Mouse (Mus musculus) left cerebral cortex, adult 6 months (tissue): ENCODE results near the gene BC049730. TPM values are rescaled to one million over a fixed set of nuclear protein-coding genes. Genes with fewer than 3 reads are reported as not detected.

Source experiments
- long read RNA-seq, 2 experiments: library from polyadenylated mRNA; unstranded; transcript quantifications; one replicate each; pipeline ENCODE4 v2.0.0; 2019 to 2020
- polyA plus RNA-seq: library from polyadenylated mRNA; unstranded; fragments of <200 nt; fragmentation: Nextera tagmentation; gene quantifications from 2 replicates; pipeline ENCODE4 v1.2.3, GENCODE M21; 2021

BC049730 gene
- polyA plus RNA-seq, result not detected in 2 replicates
- long read RNA-seq, experiment 1, result 0 reads
- long read RNA-seq, experiment 2, result 0 reads

DNA sequence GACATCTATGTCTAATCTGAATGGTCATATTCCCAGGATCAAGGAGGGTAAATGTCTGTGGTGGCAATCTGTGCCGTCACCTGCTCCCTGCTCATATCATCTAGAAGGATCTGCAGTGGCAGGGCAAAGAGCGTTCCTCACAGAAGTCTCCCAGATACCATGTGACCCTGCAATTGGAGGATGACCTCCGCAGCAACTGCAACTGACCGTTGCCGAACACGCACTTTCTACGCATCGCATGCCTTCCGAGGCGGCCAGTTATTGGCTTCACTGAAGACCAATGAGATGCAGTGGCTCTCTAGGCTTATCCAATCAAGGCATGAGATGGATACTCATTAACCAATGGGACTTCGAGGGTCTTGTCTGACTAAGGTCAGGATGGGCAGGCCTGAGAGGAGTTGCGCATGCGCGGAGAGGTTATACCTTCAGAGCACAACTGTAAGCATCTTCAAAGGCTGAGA is at the start of gene BC049730:
BC049730 (plus strand) TSS at position 411 of the 461 bp plus-strand sequence.

DNA sequence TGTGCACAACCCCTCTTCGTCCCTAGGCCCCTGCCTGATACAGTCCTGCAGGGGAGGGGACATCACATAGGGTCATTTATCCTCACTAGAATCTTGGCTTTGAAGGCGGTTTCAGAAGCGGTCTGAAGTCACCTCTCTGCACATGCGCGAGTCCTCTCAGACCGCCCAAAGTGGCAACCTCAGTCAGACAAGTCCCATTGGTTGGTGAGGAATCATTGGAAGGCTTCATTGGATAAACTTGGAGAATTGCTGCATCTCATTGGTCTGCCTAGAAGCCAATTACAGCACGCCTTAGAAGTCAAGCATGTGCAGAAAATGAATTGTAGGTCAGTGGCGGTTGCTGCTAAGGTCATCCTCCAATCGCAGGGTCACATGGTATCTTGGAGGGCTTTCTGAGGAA is 32.5 kb upstream of the BC049730 start, which contains the start of gene Tex101:
Tex101 (minus strand) TSS at position 101 of the 400 bp plus-strand sequence.

DNA sequence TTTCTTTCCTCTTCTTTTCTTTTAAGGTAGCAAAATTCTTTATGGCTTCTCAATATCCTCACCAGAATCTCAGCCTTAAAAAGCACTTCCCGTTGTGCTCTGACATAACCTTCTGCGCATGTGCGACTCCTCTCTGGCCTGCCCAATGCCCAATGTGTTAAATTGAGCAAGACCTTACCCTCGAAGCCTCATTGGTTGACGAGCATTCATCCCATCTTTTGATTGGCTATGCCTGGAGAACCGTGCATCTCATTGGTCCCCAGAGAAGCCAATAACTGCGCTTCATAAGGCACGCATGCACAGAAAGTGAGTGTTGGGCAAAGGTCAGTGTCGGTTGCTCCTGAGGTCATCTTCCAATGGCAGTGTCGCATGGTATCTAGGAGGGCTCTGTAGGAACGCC is 17.8 kb downstream of the BC049730 start, which contains the start of gene Gm4763:
Gm4763 (minus strand) TSS at position 101 of the 400 bp plus-strand sequence.

DNA sequence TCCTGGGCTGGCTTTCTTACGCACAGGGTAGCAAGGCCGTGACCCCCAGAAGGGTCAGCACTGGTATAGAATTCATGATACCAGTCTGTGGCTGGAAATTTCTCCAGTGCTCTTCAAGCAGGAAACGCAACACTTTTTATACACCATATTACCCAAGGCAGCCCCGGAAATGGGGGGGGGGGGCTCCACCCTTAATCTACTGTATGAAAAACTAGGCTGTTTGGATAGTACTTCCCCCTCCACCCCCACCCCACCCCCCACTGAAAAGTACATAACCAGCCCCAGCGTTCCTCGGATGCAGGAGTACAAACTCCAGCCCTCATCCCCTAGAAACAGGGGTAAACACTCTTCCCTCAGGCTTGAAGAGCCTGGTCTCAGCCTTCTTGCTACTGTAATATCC is 51.2 kb downstream of the BC049730 start, which contains the start of gene Cd177:
Cd177 (minus strand) TSS at position 101 of the 400 bp plus-strand sequence.

Other genes with a start within 250 kb of the BC049730 start
- gene Plaur, start 246.8 kb upstream of the BC049730 start, polyA plus RNA-seq, result 3.0 and 3.1 TPM in 2 replicates
- 6.4 and 35.9 TPM in 2 replicates for gene Cadm4, start 227.2 kb upstream of the BC049730 start, polyA plus RNA-seq
- gene Zfp428, start 202.2 kb upstream of the BC049730 start, polyA plus RNA-seq, result 108 and 111 TPM in 2 replicates
- gene AC161166.1, start 196.8 kb upstream of the BC049730 start, polyA plus RNA-seq, result not detected in 2 replicates
- 11.2 and 13.6 TPM in 2 replicates for gene Irgq, start 178.6 kb upstream of the BC049730 start, polyA plus RNA-seq
- not detected in 2 replicates for gene Pinlyp, start 163.1 kb upstream of the BC049730 start, polyA plus RNA-seq
- 24.9 and 25.5 TPM in 2 replicates for gene Xrcc1, start 163.0 kb upstream of the BC049730 start, polyA plus RNA-seq
- gene Ethe1, start 121.7 kb upstream of the BC049730 start, polyA plus RNA-seq, result 30.8 and 34.3 TPM in 2 replicates
- 8.4 and 13.6 TPM in 2 replicates for gene Zfp575, start 121.6 kb upstream of the BC049730 start, polyA plus RNA-seq
- gene Phldb3, start 98.5 kb upstream of the BC049730 start, polyA plus RNA-seq, result not detected in 2 replicates
- not detected in 2 replicates for gene Lypd3, start 72.7 kb upstream of the BC049730 start, polyA plus RNA-seq
- gene Tex101, start 32.6 kb upstream of the BC049730 start, polyA plus RNA-seq, result not detected in 2 replicates
- gene Gm4763, start 17.7 kb downstream of the BC049730 start, polyA plus RNA-seq, result not detected in 2 replicates
- gene Cd177, start 51.1 kb downstream of the BC049730 start, polyA plus RNA-seq, result not detected in 2 replicates
- gene Ceacam10, start 68.0 kb downstream of the BC049730 start, polyA plus RNA-seq, result 0.28 TPM in 1 of 2 replicates, not detected in the other
- gene Gm9844, start 153.0 kb downstream of the BC049730 start, polyA plus RNA-seq, result 4.5 and 8.1 TPM in 2 replicates
- gene Lypd4, start 160.7 kb downstream of the BC049730 start, polyA plus RNA-seq, result not detected in 2 replicates
- gene Dmrtc2, start 160.8 kb downstream of the BC049730 start, polyA plus RNA-seq, result not detected in 2 replicates
- 2,479 and 2,713 TPM in 2 replicates for gene Rps19, start 175.1 kb downstream of the BC049730 start, polyA plus RNA-seq
- 0.27 and 0.60 TPM in 2 replicates for gene Cd79a, start 188.1 kb downstream of the BC049730 start, polyA plus RNA-seq
- gene Arhgef1, start 193.7 kb downstream of the BC049730 start, polyA plus RNA-seq, result 4.7 and 7.9 TPM in 2 replicates
- gene Gm4881, start 235.3 kb downstream of the BC049730 start, polyA plus RNA-seq, result not detected in 2 replicates